Mouse (Mus musculus): ENCODE data around the gene Maco1.

DNA sequence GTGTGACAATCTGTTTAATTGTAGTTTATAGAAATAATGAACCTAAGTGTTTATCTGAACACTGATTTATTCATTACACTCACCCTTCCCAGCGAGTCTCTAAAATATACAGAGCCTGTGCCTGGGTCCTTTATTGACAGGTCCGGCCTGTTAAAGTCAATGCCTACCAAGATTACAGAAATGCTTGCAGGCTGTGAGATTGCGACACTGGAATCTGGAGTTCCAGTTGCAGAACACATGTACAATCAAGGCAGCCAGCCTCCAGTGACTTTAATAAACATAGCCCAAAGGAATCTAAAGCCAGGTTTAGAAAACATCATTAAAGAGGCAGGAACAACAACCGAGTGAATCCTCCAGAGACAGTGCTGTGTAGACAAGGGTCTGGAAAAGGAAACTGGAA is 5.6 kb downstream of the Maco1 start:
- TF ChIP-seq MYOD1 (IDR thresholded peaks at IDR 0.05; ENCODE audit: control insufficient read depth, insufficient read length, low read depth) (no peak), CTCF (IDR thresholded peaks at IDR 0.05; ENCODE audit: control insufficient read depth, insufficient read depth, insufficient read length) (no peak), USF1 (IDR thresholded peaks at IDR 0.05; ENCODE audit: low read depth) (no peak), FOSL1 (IDR thresholded peaks at IDR 0.05; ENCODE audit: insufficient read depth, low read length, poor library complexity, severe bottlenecking) (no peak), MAX (IDR thresholded peaks at IDR 0.05) (no peak), MYOG (IDR thresholded peaks at IDR 0.05; ENCODE audit: control insufficient read depth, extremely low read depth, insufficient read length) (no peak), CEBPB (IDR thresholded peaks at IDR 0.05; ENCODE audit: low read depth) (no peak)
